Mouse (Mus musculus) CD8-positive naive resting alpha-beta T cell, adult 2 months (primary cell): ENCODE measurements around the gene Csad.

Source experiments
- DNase-seq, 2 experiments: peaks; one replicate each; pipeline ENCODE4 v3.0.0; 2022; ENCODE audit warnings: low read depth in 2 of 2, low spot score in 2 of 2

Csad gene

GRCm38 (mm10) chr15:102134709-102135108, 69.8 kb downstream of the Csad start:
- no peak for DNase-seq

- DNase-seq = no peak
These were observed 71.2 kb downstream of the Csad start for GRCm38 (mm10) chr15:102133314-102133713.
